Mouse (Mus musculus) midbrain, embryonic 14.5 days (tissue): ENCODE measurements around the gene Daam1. TPM values are rescaled to one million over a fixed set of nuclear protein-coding genes. Genes with fewer than 3 reads are reported as not detected.

ENCODE experiments used
- ATAC-seq: fragments of 200-750 bp; cut with Nextera tagmentation; 2 replicates; pipeline ENCODE4 v1.8.0; 2017; ENCODE audit warnings: moderate number of reproducible peaks, moderate library complexity; ENCODE audit not compliant: low FRiP score, low TSS enrichment
- DNase-seq: peaks from one replicate; pipeline ENCODE4 v3.0.0-alpha.2; 2015
- H3K27ac ChIP-seq: fragments of 300-500 bp; sonication (generic); replicated peaks from 2 replicates; pipeline ENCODE4 v1.5.1; 2014; ENCODE audit warnings: mild to moderate bottlenecking, low read depth, low read length, moderate library complexity
- H3K27me3 ChIP-seq: fragments of 300-500 bp; sonication (generic); 2 replicates; pipeline ENCODE4 v1.6.1; 2014; ENCODE audit warnings: low read length, control low read depth, mixed read lengths; ENCODE audit not compliant: control insufficient read depth, insufficient read depth
- H3K36me3 ChIP-seq: fragments of 300-500 bp; sonication (generic); 2 replicates; pipeline ENCODE4 v1.6.1; 2014; ENCODE audit warnings: low read length, control low read depth; ENCODE audit not compliant: control insufficient read depth, insufficient read depth
- H3K4me1 ChIP-seq: fragments of 300-500 bp; sonication (generic); 2 replicates; pipeline ENCODE4 v1.6.1; 2014; ENCODE audit warnings: mild to moderate bottlenecking, antibody characterized with exemption, low read length, control low read depth; ENCODE audit not compliant: control insufficient read depth, insufficient read depth
- H3K4me2 ChIP-seq: fragments of 300-500 bp; sonication (generic); 2 replicates; pipeline ENCODE4 v1.6.1; 2014; ENCODE audit warnings: mild to moderate bottlenecking, low read length, moderate library complexity
- H3K4me3 ChIP-seq: fragments of 300-500 bp; sonication (generic); replicated peaks from 2 replicates; pipeline ENCODE4 v1.5.1; 2014; ENCODE audit warnings: low read depth, low read length
- H3K9ac ChIP-seq: fragments of 300-500 bp; sonication (generic); replicated peaks from 2 replicates; pipeline ENCODE4 v1.6.1; 2014; ENCODE audit warnings: mild to moderate bottlenecking, low read length, moderate library complexity
- H3K9me3 ChIP-seq: fragments of 300-500 bp; sonication (generic); 2 replicates; pipeline ENCODE4 v1.6.1; 2016; ENCODE audit warnings: low read length, control low read depth, mixed read lengths; ENCODE audit not compliant: control insufficient read depth
- WGBS: fragments of 180-500 bp; shearing (Covaris S2); extraction: QIAGEN DNeasy Blood & Tissue Kit; methylation state at CpG from one replicate; pipeline ENCODE4 v1.1.7; 2014; 5-methylcytosine and 5-hydroxymethylcytosine counted together
- polyA plus RNA-seq: library from polyadenylated mRNA; unstranded; fragments of >200 nt; fragmentation: Nextera tagmentation; extraction: Ambion mirVana; gene quantifications from 2 replicates; pipeline ENCODE4 v1.2.1, GENCODE M21; 2014

The Daam1 gene
- polyA plus RNA-seq, 1 experiment from 2014 or later = 42.8 TPM

GRCm38 (mm10) chr12:71995831-71996230, 165.0 kb downstream of the Daam1 start:
- Histone ChIP-seq H3K36me3 (peaks cover 36% of the 10 kb centered on the region), H3K9ac (no peak overlapping the region), H3K27me3 (no peaks in the 10 kb centered on the region), H3K4me2 (no peak overlapping the region), H3K4me1 (no peaks in the 10 kb centered on the region), H3K27ac (no peak overlapping the region), H3K4me3 (no peak overlapping the region), H3K9me3 (no peaks in the 10 kb centered on the region)
- ATAC-seq (no peak), DNase-seq (no peak)
- WGBS = 57% methylated on average over 8 of the region's 8 CpGs

GRCm38 (mm10) chr12:71996920-71997319, 166.0 kb downstream of the Daam1 start:
- ATAC-seq (no peak), DNase-seq (no peak)
- 85% methylated on average over 2 of the region's 2 CpGs for WGBS
- Histone ChIP-seq H3K36me3 (peaks cover 25% of the 10 kb centered on the region), H3K4me2 (no peak overlapping the region), H3K9me3 (no peaks in the 10 kb centered on the region), H3K9ac (no peak overlapping the region), H3K4me1 (no peaks in the 10 kb centered on the region), H3K27me3 (no peaks in the 10 kb centered on the region), H3K27ac (no peak overlapping the region), H3K4me3 (no peak overlapping the region)

GRCm38 (mm10) chr12:71997364-71997763, 166.5 kb downstream of the Daam1 start:
- 76% methylated on average over 4 of the region's 4 CpGs for WGBS

GRCm38 (mm10) chr12:71998653-71999052, 167.8 kb downstream of the Daam1 start:
- H3K36me3 ChIP-seq = peaks cover 10% of the 10 kb centered on the region
- no peak overlapping the region for H3K9ac ChIP-seq
- H3K4me3 ChIP-seq = no peak overlapping the region
- ATAC-seq = no peak
- no peak overlapping the region for H3K27ac ChIP-seq
- H3K4me2 ChIP-seq = no peak overlapping the region
- 87% methylated on average over 4 of the region's 4 CpGs for WGBS
- H3K27me3 ChIP-seq = no peaks in the 10 kb centered on the region
- DNase-seq = no peak
- no peaks in the 10 kb centered on the region for H3K9me3 ChIP-seq
- no peaks in the 10 kb centered on the region for H3K4me1 ChIP-seq

More at GRCm38 (mm10) chr12:71997364-71997763, 166.5 kb downstream of the Daam1 start:
- H3K27ac ChIP-seq = no peak overlapping the region
- H3K4me3 ChIP-seq = no peak overlapping the region
- H3K4me2 ChIP-seq = no peak overlapping the region
- peaks cover 22% of the 10 kb centered on the region for H3K36me3 ChIP-seq
- H3K9ac ChIP-seq = no peak overlapping the region
- ATAC-seq = no peak
- H3K27me3 ChIP-seq = no peaks in the 10 kb centered on the region
- H3K9me3 ChIP-seq = no peaks in the 10 kb centered on the region
- H3K4me1 ChIP-seq = no peaks in the 10 kb centered on the region
- DNase-seq = no peak

- H3K9me3 ChIP-seq = no peaks in the 10 kb centered on the region
- H3K36me3 ChIP-seq = no peaks in the 10 kb centered on the region
- ATAC-seq (no peak), DNase-seq (no peak)
- WGBS = 90% methylated on average over 2 of the region's 2 CpGs
- no peak overlapping the region for H3K4me3 ChIP-seq
- no peaks in the 10 kb centered on the region for H3K27me3 ChIP-seq
- no peak overlapping the region for H3K27ac ChIP-seq
- H3K4me2 ChIP-seq = no peak overlapping the region
- H3K4me1 ChIP-seq = no peaks in the 10 kb centered on the region
- H3K9ac ChIP-seq = no peak overlapping the region
These were observed 168.8 kb downstream of the Daam1 start for GRCm38 (mm10) chr12:71999671-72000070.

GRCm38 (mm10) chr12:72001811-72002210, 170.9 kb downstream of the Daam1 start:
- WGBS = 79% methylated on average over 1 of the region's 1 CpGs
- Histone ChIP-seq H3K4me1 (no peaks in the 10 kb centered on the region), H3K36me3 (no peaks in the 10 kb centered on the region), H3K9ac (no peak overlapping the region), H3K27me3 (no peaks in the 10 kb centered on the region), H3K27ac (no peak overlapping the region), H3K4me3 (no peak overlapping the region), H3K4me2 (no peak overlapping the region), H3K9me3 (no peaks in the 10 kb centered on the region)
- ATAC-seq = no peak
- no peak for DNase-seq

- Histone ChIP-seq H3K9me3 (no peaks in the 10 kb centered on the region), H3K36me3 (no peaks in the 10 kb centered on the region), H3K9ac (no peak overlapping the region), H3K4me2 (no peak overlapping the region), H3K27ac (no peak overlapping the region), H3K4me1 (no peaks in the 10 kb centered on the region), H3K4me3 (no peak overlapping the region), H3K27me3 (no peaks in the 10 kb centered on the region)
- DNase-seq = no peak
- WGBS = 97% methylated on average over 3 of the region's 3 CpGs
- ATAC-seq = no peak
These were observed 174.4 kb downstream of the Daam1 start for GRCm38 (mm10) chr12:72005307-72005706.

- Histone ChIP-seq H3K4me2 (no peak overlapping the region), H3K9me3 (no peaks in the 10 kb centered on the region), H3K27ac (no peak overlapping the region), H3K9ac (no peak overlapping the region), H3K27me3 (no peaks in the 10 kb centered on the region), H3K36me3 (no peaks in the 10 kb centered on the region), H3K4me3 (no peak overlapping the region), H3K4me1 (no peaks in the 10 kb centered on the region)
- no peak for ATAC-seq
- DNase-seq = no peak
- WGBS = 92% methylated on average over 3 of the region's 3 CpGs
These were observed 176.8 kb downstream of the Daam1 start for GRCm38 (mm10) chr12:72007656-72008055.

GRCm38 (mm10) chr12:72009051-72009902, 178.4 kb downstream of the Daam1 start:
- no peak overlapping the region for H3K4me2 ChIP-seq
- ATAC-seq (no peak), DNase-seq (no peak)
- H3K4me3 ChIP-seq = no peak overlapping the region
- no peaks in the 10 kb centered on the region for H3K4me1 ChIP-seq
- H3K9me3 ChIP-seq = no peaks in the 10 kb centered on the region
- H3K27me3 ChIP-seq = no peaks in the 10 kb centered on the region
- no peak overlapping the region for H3K27ac ChIP-seq
- 96% methylated on average over 13 of the region's 13 CpGs for WGBS
- H3K36me3 ChIP-seq = no peaks in the 10 kb centered on the region
- no peak overlapping the region for H3K9ac ChIP-seq
